Mouse (Mus musculus) brain, adult 10 weeks (tissue): ENCODE results near the gene Acnat2. TPM values are rescaled to one million over a fixed set of nuclear protein-coding genes. Genes with fewer than 3 reads are reported as not detected.

Source experiments
- polyA plus RNA-seq: library from polyadenylated mRNA; stranded (reverse); fragments of 350-450 nt; fragmentation: Illumina TruSeq; extraction: RNeasy Lipid Tissue Mini Kit (QIAGEN cat#74804); gene quantifications from one replicate; pipeline ENCODE4 v1.2.3, GENCODE M21; 2015; ENCODE audit warnings: low read depth, low replicate concordance

Gene Acnat2
- polyA plus RNA-seq: not detected

GRCm38 (mm10) chr4:49407957-49408356 is at the start of gene Acnat2:
Gene Acnat2, minus strand, starts transcription at chr4:49408151.

Other genes starting within 250 kb of the Acnat2 start
- not detected for gene Acnat1, start 65.8 kb upstream of the Acnat2 start, polyA plus RNA-seq
- 0.22 TPM for gene Baat, start 98.4 kb upstream of the Acnat2 start, polyA plus RNA-seq
- gene Mrpl50, start 112.9 kb upstream of the Acnat2 start, polyA plus RNA-seq: 58.1 TPM
- gene Zfp189, start 113.0 kb upstream of the Acnat2 start, polyA plus RNA-seq: 11.6 TPM
- gene Aldob, start 141.4 kb upstream of the Acnat2 start, polyA plus RNA-seq: 2.1 TPM
- 59.6 TPM for gene Tmem246, start 189.7 kb upstream of the Acnat2 start, polyA plus RNA-seq
- gene Rnf20, start 223.9 kb upstream of the Acnat2 start, polyA plus RNA-seq: 47.5 TPM